Mouse (Mus musculus) embryonic facial prominence, embryonic 12.5 days (tissue): Measurements from ENCODE around the gene Gm11639. TPM values are rescaled to one million over a fixed set of nuclear protein-coding genes. Genes with fewer than 3 reads are reported as not detected.
A peak's percentile ranks its signal among the peaks of the same experiment; 100 is the strongest.

Experiments used
- ATAC-seq: fragments of 200-750 bp; cut with Nextera tagmentation; 2 replicates; pipeline ENCODE4 v1.8.0; 2017; ENCODE audit not compliant: insufficient number of reproducible peaks, insufficient read depth, low FRiP score, low TSS enrichment
- H3K27ac ChIP-seq: fragments of 300-500 bp; sonication (generic); 2 replicates; pipeline ENCODE4 v1.5.1; 2016; ENCODE audit warnings: mild to moderate bottlenecking
- H3K27me3 ChIP-seq: fragments of 300-500 bp; sonication (generic); 2 replicates; pipeline ENCODE4 v1.6.1; 2016; ENCODE audit warnings: mild to moderate bottlenecking, moderate library complexity
- H3K36me3 ChIP-seq: fragments of 300-500 bp; sonication (generic); 2 replicates; pipeline ENCODE4 v1.6.1; 2016; ENCODE audit warnings: mild to moderate bottlenecking
- H3K4me1 ChIP-seq: fragments of 300-500 bp; sonication (generic); 2 replicates; pipeline ENCODE4 v1.6.1; 2016
- H3K4me2 ChIP-seq: fragments of 300-500 bp; sonication (generic); replicated peaks from 2 replicates; pipeline ENCODE4 v1.6.1; 2016; ENCODE audit warnings: mild to moderate bottlenecking, moderate library complexity
- H3K4me3 ChIP-seq: fragments of 300-500 bp; sonication (generic); 2 replicates; pipeline ENCODE4 v1.5.1; 2016; ENCODE audit warnings: mild to moderate bottlenecking
- H3K9ac ChIP-seq: fragments of 300-500 bp; sonication (generic); 2 replicates; pipeline ENCODE4 v1.6.1; 2016; ENCODE audit warnings: mild to moderate bottlenecking, moderate library complexity
- H3K9me3 ChIP-seq: fragments of 300-500 bp; sonication (generic); 2 replicates; pipeline ENCODE4 v1.6.1; 2016; ENCODE audit warnings: mild to moderate bottlenecking, moderate library complexity
- WGBS: fragments of 180-500 bp; shearing (Covaris S2); methylation state at CpG from one replicate; pipeline ENCODE4 v1.1.7; 2016; 5-methylcytosine and 5-hydroxymethylcytosine counted together
- polyA plus RNA-seq: library from polyadenylated mRNA; unstranded; fragments of >200 nt; fragmentation: Nextera tagmentation; extraction: Ambion mirVana; gene quantifications from 2 replicates; pipeline ENCODE4 v1.2.1, GENCODE M21; 2016

The Gm11639 gene
- polyA plus RNA-seq: 0.03 TPM in 1 of 2 replicates, not detected in the other

GRCm38 (mm10) chr11:104685548-104685947 is at the start of gene Gm11639:
TSS of gene Gm11639 (plus strand) at chr11:104685707.
- Histone ChIP-seq H3K4me2 (peak within 1 kb of the TSS; percentile 40), H3K9ac (no peak within 1 kb of the TSS), H3K4me3 (no peak within 1 kb of the TSS), H3K36me3 (no peaks in the 10 kb centered on the region), H3K4me1 (no peaks in the 10 kb centered on the region), H3K27me3 (peaks cover 8% of the 10 kb centered on the region; the same call in 1 of the 2 replicates), H3K9me3 (no peaks in the 10 kb centered on the region), H3K27ac (no peak within 1 kb of the TSS)
- ATAC-seq: no peak
- 24% methylated on average over 23 of the region's 23 CpGs for WGBS

- Histone ChIP-seq H3K27me3 (no peaks in the 10 kb centered on the region), H3K9ac (no peak overlapping the region), H3K4me3 (no peak overlapping the region), H3K4me1 (no peaks in the 10 kb centered on the region), H3K36me3 (no peaks in the 10 kb centered on the region), H3K4me2 (no peak overlapping the region), H3K9me3 (no peaks in the 10 kb centered on the region), H3K27ac (no peak overlapping the region)
- ATAC-seq: no peak
- 90% methylated on average over 14 of the region's 14 CpGs for WGBS
Measured at GRCm38 (mm10) chr11:104637010-104637409, 48.5 kb upstream of the Gm11639 start.

- H3K4me2 ChIP-seq: no peak overlapping the region
- ATAC-seq: no peak
- H3K4me1 ChIP-seq: no peaks in the 10 kb centered on the region
- 31% methylated on average over 5 of the region's 5 CpGs for WGBS
- no peaks in the 10 kb centered on the region for H3K9me3 ChIP-seq
- H3K4me3 ChIP-seq: no peak overlapping the region
- no peak overlapping the region for H3K27ac ChIP-seq
- H3K27me3 ChIP-seq: no peaks in the 10 kb centered on the region
- no peak overlapping the region for H3K9ac ChIP-seq
- no peaks in the 10 kb centered on the region for H3K36me3 ChIP-seq
Measured at GRCm38 (mm10) chr11:104638006-104638405, 47.5 kb upstream of the Gm11639 start.

GRCm38 (mm10) chr11:104638906-104639305 is 46.6 kb upstream of the Gm11639 start:
- no peaks in the 10 kb centered on the region for H3K36me3 ChIP-seq
- no peak for ATAC-seq
- no peak overlapping the region for H3K4me3 ChIP-seq
- WGBS: 64% methylated on average over 2 of the region's 2 CpGs
- H3K4me2 ChIP-seq: no peak overlapping the region
- H3K27me3 ChIP-seq: no peaks in the 10 kb centered on the region
- no peak overlapping the region for H3K27ac ChIP-seq
- H3K9me3 ChIP-seq: no peaks in the 10 kb centered on the region
- H3K9ac ChIP-seq: no peak overlapping the region
- H3K4me1 ChIP-seq: no peaks in the 10 kb centered on the region

- no peak overlapping the region for H3K27ac ChIP-seq
- no peak overlapping the region for H3K4me3 ChIP-seq
- H3K9ac ChIP-seq: no peak overlapping the region
- H3K4me1 ChIP-seq: no peaks in the 10 kb centered on the region
- no peaks in the 10 kb centered on the region for H3K9me3 ChIP-seq
- ATAC-seq: no peak
- H3K36me3 ChIP-seq: no peaks in the 10 kb centered on the region
- no peak overlapping the region for H3K4me2 ChIP-seq
- WGBS: 69% methylated on average over 9 of the region's 9 CpGs
- no peaks in the 10 kb centered on the region for H3K27me3 ChIP-seq
Measured at GRCm38 (mm10) chr11:104639634-104640033, 45.9 kb upstream of the Gm11639 start.

GRCm38 (mm10) chr11:104640894-104641293 is 44.6 kb upstream of the Gm11639 start:
- Histone ChIP-seq H3K4me3 (no peak overlapping the region), H3K9ac (no peak overlapping the region), H3K27me3 (no peaks in the 10 kb centered on the region), H3K4me2 (no peak overlapping the region), H3K4me1 (no peaks in the 10 kb centered on the region), H3K36me3 (no peaks in the 10 kb centered on the region), H3K9me3 (no peaks in the 10 kb centered on the region), H3K27ac (no peak overlapping the region)
- no peak for ATAC-seq
- 85% methylated on average over 10 of the region's 10 CpGs for WGBS

- H3K4me2 ChIP-seq: no peak overlapping the region
- 81% methylated on average over 4 of the region's 4 CpGs for WGBS
- no peak overlapping the region for H3K4me3 ChIP-seq
- no peaks in the 10 kb centered on the region for H3K36me3 ChIP-seq
- no peak for ATAC-seq
- H3K27me3 ChIP-seq: no peaks in the 10 kb centered on the region
- no peaks in the 10 kb centered on the region for H3K4me1 ChIP-seq
- H3K9me3 ChIP-seq: no peaks in the 10 kb centered on the region
- H3K27ac ChIP-seq: no peak overlapping the region
- no peak overlapping the region for H3K9ac ChIP-seq
Measured at GRCm38 (mm10) chr11:104643236-104643635, 42.3 kb upstream of the Gm11639 start.

GRCm38 (mm10) chr11:104645402-104645801 is 40.1 kb upstream of the Gm11639 start:
- Histone ChIP-seq H3K4me1 (no peaks in the 10 kb centered on the region), H3K4me3 (no peak overlapping the region), H3K36me3 (no peaks in the 10 kb centered on the region), H3K9ac (no peak overlapping the region), H3K27me3 (no peaks in the 10 kb centered on the region), H3K27ac (no peak overlapping the region), H3K4me2 (no peak overlapping the region), H3K9me3 (no peaks in the 10 kb centered on the region)
- ATAC-seq: no peak
- 91% methylated on average over 6 of the region's 6 CpGs for WGBS

- ATAC-seq: no peak
- 80% methylated on average over 4 of the region's 4 CpGs for WGBS
Measured at GRCm38 (mm10) chr11:104646173-104646572, 39.3 kb upstream of the Gm11639 start.

GRCm38 (mm10) chr11:104646611-104647010 is 38.9 kb upstream of the Gm11639 start:
- no peak overlapping the region for H3K4me3 ChIP-seq
- 72% methylated on average over 5 of the region's 5 CpGs for whole genome bisulfite sequencing
- no peaks in the 10 kb centered on the region for H3K27me3 ChIP-seq
- H3K27ac ChIP-seq: no peak overlapping the region
- no peaks in the 10 kb centered on the region for H3K36me3 ChIP-seq
- no peaks in the 10 kb centered on the region for H3K9me3 ChIP-seq
- no peaks in the 10 kb centered on the region for H3K4me1 ChIP-seq
- H3K4me2 ChIP-seq: no peak overlapping the region
- H3K9ac ChIP-seq: no peak overlapping the region
- ATAC-seq: no peak

More at GRCm38 (mm10) chr11:104646173-104646572, 39.3 kb upstream of the Gm11639 start:
- Histone ChIP-seq H3K9ac (no peak overlapping the region), H3K27me3 (no peaks in the 10 kb centered on the region), H3K4me2 (no peak overlapping the region), H3K36me3 (no peaks in the 10 kb centered on the region), H3K4me3 (no peak overlapping the region), H3K4me1 (no peaks in the 10 kb centered on the region), H3K27ac (no peak overlapping the region), H3K9me3 (no peaks in the 10 kb centered on the region)

GRCm38 (mm10) chr11:104647188-104647867 is 38.2 kb upstream of the Gm11639 start:
- no peaks in the 10 kb centered on the region for H3K36me3 ChIP-seq
- WGBS: 44% methylated on average over 8 of the region's 8 CpGs
- no peaks in the 10 kb centered on the region for H3K4me1 ChIP-seq
- ATAC-seq: no peak
- no peak overlapping the region for H3K4me3 ChIP-seq
- H3K27ac ChIP-seq: no peak overlapping the region
- no peak overlapping the region for H3K9ac ChIP-seq
- H3K27me3 ChIP-seq: no peaks in the 10 kb centered on the region
- H3K9me3 ChIP-seq: no peaks in the 10 kb centered on the region
- H3K4me2 ChIP-seq: no peak overlapping the region

GRCm38 (mm10) chr11:104648571-104648970 is 36.9 kb upstream of the Gm11639 start:
- WGBS: 44% methylated on average over 3 of the region's 3 CpGs
- Histone ChIP-seq H3K27ac (no peak overlapping the region), H3K36me3 (no peaks in the 10 kb centered on the region), H3K4me1 (no peaks in the 10 kb centered on the region), H3K27me3 (no peaks in the 10 kb centered on the region), H3K9me3 (no peaks in the 10 kb centered on the region), H3K4me3 (no peak overlapping the region), H3K4me2 (no peak overlapping the region), H3K9ac (no peak overlapping the region)
- ATAC-seq: no peak
